13 mouse cellular contexts compared by ENCODE assay signal in genomic region chr3:123204658-123205057, GRCm38 (mm10). TPM values are rescaled to one million over a fixed set of nuclear protein-coding genes. Genes with fewer than 3 reads are reported as not detected.
DNase-seq lines count a peak whose midpoint lies in the region; ATAC-seq and TF ChIP-seq lines count a peak whose summit lies in the region.
"Had no signal": no experiment of that assay in that cellular context is flagged by ENCODE, and none has a peak within 500 bp of the region (broad histone marks: within the 10 kb centered on the region; RNA-seq: fewer than 3 reads in every experiment).

No protein-coding gene starts in this region.

- H3K9me3 ChIP-seq in kidney, postnatal 0 days (replicated peaks; ENCODE audit: low read length) = no peaks in the 10 kb centered on the region
- H3K9me3 ChIP-seq in heart, embryonic 11.5 days (replicated peaks; ENCODE audit: control insufficient read depth, low read length) = no peaks in the 10 kb centered on the region
- H3K9me3 ChIP-seq: limb, embryonic 12.5 days; neural tube, embryonic 12.5 days had no signal

- H3K79me2 ChIP-seq in myocyte (ENCODE audit: control insufficient read depth, insufficient read depth) = no peaks in the 10 kb centered on the region

- no peak for TF ChIP-seq POLR2A in myocyte (IDR thresholded peaks at IDR 0.05; ENCODE audit: insufficient read length, low read depth)

- H3ac ChIP-seq in myocyte (ENCODE audit: control insufficient read depth, insufficient read length) = no peak overlapping the region

- H3K4me3 ChIP-seq in kidney, postnatal 0 days (replicated peaks; ENCODE audit: low read depth, low read length) = no peak overlapping the region
- no peak overlapping the region for H3K4me3 ChIP-seq in heart, embryonic 11.5 days (ENCODE audit: low read depth, low read length)
- H3K4me3 ChIP-seq in myocyte = no peak overlapping the region
- H3K4me3 ChIP-seq: limb, embryonic 12.5 days; neural tube, embryonic 12.5 days had no signal

- no peaks in the 10 kb centered on the region for H3K27me3 ChIP-seq in kidney, postnatal 0 days (ENCODE audit: insufficient read depth, low read length)
- no peaks in the 10 kb centered on the region for H3K27me3 ChIP-seq in heart, embryonic 11.5 days (ENCODE audit: control insufficient read depth, insufficient read depth, low read length)
- H3K27me3 ChIP-seq in myocyte (ENCODE audit: control insufficient read depth, insufficient read depth, insufficient read length) = no peaks in the 10 kb centered on the region
- H3K27me3 ChIP-seq: limb, embryonic 12.5 days; neural tube, embryonic 12.5 days had no signal

- no peaks in the 10 kb centered on the region for H3K4me1 ChIP-seq in kidney, postnatal 0 days (replicated peaks; ENCODE audit: insufficient read depth, low read length)
- H3K4me1 ChIP-seq in heart, embryonic 11.5 days (ENCODE audit: control insufficient read depth, insufficient read depth, low read length) = peaks cover 4% of the 10 kb centered on the region
- H3K4me1 ChIP-seq: limb, embryonic 12.5 days; neural tube, embryonic 12.5 days had no signal

- 0 out of 2 replicates have a peak overlapping the region, but pooled peaks have one; percentile 18 for H3K9ac ChIP-seq in kidney, postnatal 0 days (ENCODE audit: low read depth, low read length)
- H3K9ac ChIP-seq in heart, embryonic 11.5 days (ENCODE audit: low read depth, low read length) = no peak overlapping the region
- H3K9ac ChIP-seq: limb, embryonic 12.5 days; neural tube, embryonic 12.5 days had no signal

- no peak for TF ChIP-seq CTCF in kidney, postnatal 0 days (IDR thresholded peaks at IDR 0.05; ENCODE audit: low read depth)

- DNase-seq in kidney, postnatal 0 days (ENCODE audit: low spot score) = peak; percentile 73
- no peak for DNase-seq in kidney, postnatal 10 days
- DNase-seq in adipocyte (ENCODE audit: low spot score) = peak; percentile 25
- no peak for DNase-seq in layer of hippocampus, adult 18-20 months (ENCODE audit: low spot score in 2 of 2)
- DNase-seq in layer of hippocampus, postnatal 10 days (ENCODE audit: low spot score in 2 of 2) = no peak
- DNase-seq: cerebellum, adult 11 months; kidney, adult 11 months; thymus, postnatal 25 days had no signal

- no peaks in the 10 kb centered on the region for H3K36me3 ChIP-seq in kidney, postnatal 0 days (ENCODE audit: insufficient read depth, low read length)
- H3K36me3 ChIP-seq in heart, embryonic 11.5 days (ENCODE audit: control insufficient read depth, insufficient read depth, low read length) = no peaks in the 10 kb centered on the region
- H3K36me3 ChIP-seq in myocyte (ENCODE audit: control insufficient read depth, insufficient read depth) = no peaks in the 10 kb centered on the region
- H3K36me3 ChIP-seq: limb, embryonic 12.5 days; neural tube, embryonic 12.5 days had no signal

- peak overlapping the region; percentile 47 for H3K27ac ChIP-seq in kidney, postnatal 0 days
- H3K27ac ChIP-seq in heart, embryonic 11.5 days (ENCODE audit: low read depth, low read length) = peak overlapping the region; percentile 18; the same call in 1 of the 2 replicates
- H3K27ac ChIP-seq: neural tube, embryonic 12.5 days had no signal

- 38% methylated on average over 4 of the region's 4 CpGs for WGBS in kidney, postnatal 0 days
- WGBS in heart, embryonic 11.5 days (ENCODE audit: insufficient replicate concordance) = 45% methylated on average over 4 of the region's 4 CpGs

- no peak for ATAC-seq in kidney, postnatal 0 days (replicated peaks; ENCODE audit: low FRiP score, low read depth)
- ATAC-seq in heart, embryonic 11.5 days (replicated peaks; ENCODE audit: insufficient number of reproducible peaks, low FRiP score, low TSS enrichment) = no peak
- no peak for ATAC-seq in inflammation-experienced regulatory T-cells, adult 6 months

- H3K4me2 ChIP-seq in kidney, postnatal 0 days (ENCODE audit: low read length) = peak overlapping the region; percentile 31
- H3K4me2 ChIP-seq in heart, embryonic 11.5 days = no peak overlapping the region
- H3K4me2 ChIP-seq in myocyte (ENCODE audit: low read depth) = peak overlapping the region; percentile 89
- H3K4me2 ChIP-seq: limb, embryonic 12.5 days; neural tube, embryonic 12.5 days had no signal

TF ChIP-seq in myocyte, 11 proteins besides CTCF, POLR2A, EP300 and RAD21:
- TF ChIP-seq SRF (IDR thresholded peaks at IDR 0.05; ENCODE audit: control insufficient read depth, insufficient read length, low read depth) (peak; percentile 94), CEBPB (IDR thresholded peaks at IDR 0.05; ENCODE audit: insufficient read depth, poor library complexity, severe bottlenecking) (peak; percentile 29; the same call in 1 of the 2 replicates), MAX (IDR thresholded peaks at IDR 0.05; ENCODE audit: low read depth) (no peak)
TF ChIP-seq in myocyte: peak in this region for 2.

RNA-seq across cellular contexts. Expression of gene Synpo2, which starts 31.3 kb away (rescaled TPM):
- polyA plus RNA-seq in kidney, postnatal 0 days (2015; fragmentation: Nextera tagmentation; extraction: Ambion mirVana) = 5.1 and 5.2 TPM in 2 replicates
- 21.8 and 25.6 TPM in 2 replicates for polyA plus RNA-seq in heart, embryonic 11.5 days (2014; fragmentation: Nextera tagmentation; extraction: Ambion mirVana)
- polyA plus RNA-seq in myocyte (2012; fragmentation: generic; extraction: Trizol) = 24.4 TPM
- not detected for polyA plus RNA-seq in inflammation-experienced regulatory T-cells, adult 6 months (2017; shearing (Covaris generic))
- total RNA-seq in layer of hippocampus, adult 18-20 months (2021) = 1 to 10 TPM; 4.4 TPM
- 1 to 10 TPM; 2.8 to 4.2 TPM for total RNA-seq in layer of hippocampus, postnatal 10 days (2021)

Comparison
In these comparisons a context has a peak if more than half of its experiments do, and no peak if none do; other contexts are left out.
1. DNase-seq: peak in kidney, postnatal 0 days (single experiment) and adipocyte (single experiment); none in kidney, postnatal 10 days (single experiment), layer of hippocampus, adult 18-20 months (0 of 2) and layer of hippocampus, postnatal 10 days (0 of 2).